Mouse (Mus musculus) spleen, adult 2 months (tissue): ENCODE results near the gene Ldb3. TPM values are rescaled to one million over a fixed set of nuclear protein-coding genes. Genes with fewer than 3 reads are reported as not detected.

Source experiments
- DNase-seq, 2 experiments: peaks; one replicate each; pipeline versions ENCODE4 v3.0.0 to v3.0.0-alpha.2; 2012 to 2021; ENCODE audit warnings: low spot score in 2 of 2, low read depth in 1 of 2
- H3K27ac ChIP-seq: fragments of 200-500 bp; 2 replicates; pipeline ENCODE4 v1.5.1; 2012; ENCODE audit warnings: low read length, inconsistent platforms; ENCODE audit not compliant: insufficient read depth
- H3K27me3 ChIP-seq: fragments of 200-500 bp; 2 replicates; pipeline ENCODE4 v1.6.1; 2012; ENCODE audit warnings: mild to moderate bottlenecking, moderate library complexity, low read length, inconsistent platforms; ENCODE audit not compliant: control insufficient read depth, insufficient read depth
- H3K36me3 ChIP-seq: fragments of 200-500 bp; 2 replicates; pipeline ENCODE4 v1.6.1; 2012; ENCODE audit warnings: mild to moderate bottlenecking, low read length, inconsistent platforms; ENCODE audit not compliant: control insufficient read depth, insufficient read depth
- H3K4me1 ChIP-seq: fragments of 200-500 bp; 2 replicates; pipeline ENCODE4 v1.6.1; 2011; ENCODE audit warnings: inconsistent platforms; ENCODE audit not compliant: control insufficient read depth, insufficient read depth, insufficient read length
- H3K4me3 ChIP-seq: fragments of 200-500 bp; 2 replicates; pipeline ENCODE4 v1.5.1; 2011; ENCODE audit warnings: mild to moderate bottlenecking, inconsistent platforms; ENCODE audit not compliant: insufficient read depth, insufficient read length; ENCODE audit errors: extremely low read depth
- CTCF ChIP-seq: fragments of 200-500 bp; IDR thresholded peaks from 2 replicates; pipeline ENCODE4 v1.5.1; 2011; ENCODE audit warnings: mild to moderate bottlenecking, inconsistent platforms; ENCODE audit not compliant: insufficient read depth, insufficient read length, insufficient replicate concordance; ENCODE audit errors: extremely low read depth
- POLR2A ChIP-seq: fragments of 200-500 bp; IDR thresholded peaks from 2 replicates; pipeline ENCODE4 v1.6.1; 2011; ENCODE audit warnings: low read depth, low read length, inconsistent platforms
- WGBS: fragments of 180-500 bp; shearing (Covaris S2); methylation state at CpG from one replicate; pipeline ENCODE4 v1.1.7; 2018; 5-methylcytosine and 5-hydroxymethylcytosine counted together
- polyA plus RNA-seq: library from polyadenylated mRNA; depleted of rRNA; stranded (reverse); fragments of >200 nt; gene quantifications from 2 replicates; pipeline ENCODE4 v1.2.3, GENCODE M21; 2012; rRNA removed

Ldb3 gene
- polyA plus RNA-seq, 1 experiment, result 0.74 TPM

DNA sequence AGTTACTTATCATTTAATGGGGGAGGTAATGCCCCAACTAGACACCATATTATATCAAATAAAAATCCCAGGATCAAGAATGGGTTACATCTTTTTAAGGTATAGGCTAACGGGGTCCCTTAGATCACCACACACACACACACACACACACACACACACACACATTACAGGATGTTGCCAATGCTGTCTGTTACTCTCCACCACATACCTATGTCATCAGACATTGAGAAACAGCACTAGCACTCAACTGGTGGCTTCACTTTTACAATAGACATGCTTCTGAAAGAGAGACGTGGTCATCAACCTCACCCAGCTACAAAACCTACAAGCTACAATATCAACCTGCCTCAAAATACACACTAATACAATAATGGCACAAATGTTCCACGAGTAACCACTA, 94.8 kb downstream of the Ldb3 start:
- no peak for TF ChIP-seq CTCF
- TF ChIP-seq POLR2A, result no peak
- Histone ChIP-seq H3K27ac (no peak overlapping the region), H3K4me3 (no peak overlapping the region), H3K27me3 (no peaks in the 10 kb centered on the region; the same call in 1 of the 2 replicates), H3K4me1 (no peaks in the 10 kb centered on the region), H3K36me3 (no peaks in the 10 kb centered on the region)
- no peak for DNase-seq
- 74% methylated on average over 3 of the region's 3 CpGs for WGBS

DNA sequence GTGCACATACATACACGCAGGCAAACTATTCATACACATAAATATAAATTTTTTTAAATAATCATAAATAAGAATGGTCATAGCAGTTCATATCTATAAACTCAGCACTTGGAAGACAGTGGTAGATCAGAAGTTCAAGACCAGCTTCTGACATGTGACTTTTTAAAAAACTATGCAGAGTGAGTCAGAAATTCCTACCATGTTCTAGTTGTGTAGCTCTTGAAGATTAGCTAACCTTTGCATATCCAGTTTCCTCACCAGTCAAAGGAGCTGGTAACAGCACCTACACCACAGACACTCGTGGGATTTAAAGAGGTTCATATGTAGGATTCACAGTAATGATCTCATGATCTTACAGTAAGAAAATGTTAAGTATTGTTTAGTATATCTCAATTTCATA, 95.8 kb downstream of the Ldb3 start:
- 73% methylated on average over 2 of the region's 2 CpGs for WGBS
- Histone ChIP-seq H3K27ac (no peak overlapping the region), H3K36me3 (no peaks in the 10 kb centered on the region), H3K4me3 (no peak overlapping the region), H3K4me1 (no peaks in the 10 kb centered on the region), H3K27me3 (no peaks in the 10 kb centered on the region; the same call in 1 of the 2 replicates)
- TF ChIP-seq POLR2A, result no peak
- TF ChIP-seq CTCF, result no peak
- DNase-seq, result no peak

DNA sequence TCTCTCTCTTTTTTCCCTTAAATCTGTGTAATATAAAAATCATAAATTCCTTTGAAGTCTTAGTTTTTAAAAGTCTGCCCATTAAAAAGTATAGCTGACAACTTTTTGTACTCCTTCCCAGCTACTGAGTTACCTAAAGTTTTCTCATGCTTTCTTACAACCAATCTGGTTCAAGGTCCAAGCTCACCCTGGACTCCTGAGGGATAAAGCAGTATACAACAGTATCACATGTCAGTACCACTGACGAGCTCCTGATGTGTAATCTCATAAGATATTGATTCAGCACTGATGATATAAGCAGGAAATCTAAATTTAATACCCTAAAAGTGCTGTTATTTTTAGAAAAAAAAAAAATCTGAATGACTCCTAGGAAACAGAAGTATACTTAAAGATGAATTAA, 97.5 kb downstream of the Ldb3 start:
- H3K27me3 ChIP-seq, result no peaks in the 10 kb centered on the region; the same call in 1 of the 2 replicates
- H3K4me3 ChIP-seq, result no peak overlapping the region
- TF ChIP-seq POLR2A (no peak), CTCF (no peak)
- H3K27ac ChIP-seq, result no peak overlapping the region
- WGBS, result 75% methylated on average over 1 of the region's 1 CpGs
- no peaks in the 10 kb centered on the region for H3K36me3 ChIP-seq
- no peaks in the 10 kb centered on the region for H3K4me1 ChIP-seq
- DNase-seq, result no peak

DNA sequence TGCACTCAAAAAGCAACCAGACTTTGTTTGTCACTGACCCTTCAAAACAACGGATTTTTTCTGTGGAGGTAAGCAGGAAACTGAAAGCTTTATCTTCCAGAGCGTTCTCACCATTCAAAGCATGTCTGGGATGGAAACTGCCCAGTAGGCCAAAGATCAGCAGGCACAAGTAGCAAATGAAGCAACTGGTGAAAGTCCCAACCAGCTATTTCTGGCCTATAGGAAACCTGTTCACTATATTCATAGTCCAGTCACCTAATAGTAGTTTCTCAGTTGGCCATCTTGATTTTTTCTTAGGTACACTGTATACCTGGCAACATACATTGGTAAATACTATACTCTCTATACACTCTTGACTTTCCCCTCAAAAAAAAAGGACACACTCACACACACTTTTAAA, 98.6 kb downstream of the Ldb3 start:
- 75% methylated on average over 2 of the region's 2 CpGs for WGBS
- Histone ChIP-seq H3K36me3 (no peaks in the 10 kb centered on the region), H3K27me3 (no peaks in the 10 kb centered on the region; the same call in 1 of the 2 replicates), H3K27ac (no peak overlapping the region), H3K4me1 (no peaks in the 10 kb centered on the region), H3K4me3 (no peak overlapping the region)
- TF ChIP-seq CTCF (no peak), POLR2A (no peak)
- DNase-seq, result no peak

- Histone ChIP-seq H3K27ac (no peak overlapping the region), H3K36me3 (no peaks in the 10 kb centered on the region), H3K27me3 (no peaks in the 10 kb centered on the region), H3K4me1 (no peaks in the 10 kb centered on the region), H3K4me3 (no peak overlapping the region)
- no peak for DNase-seq
- WGBS, result 81% methylated on average over 8 of the region's 8 CpGs
- TF ChIP-seq POLR2A, result no peak
- TF ChIP-seq CTCF, result no peak
Measured at GRCm38 (mm10) chr14:34486169-34486568, 102.3 kb downstream of the Ldb3 start.

DNA sequence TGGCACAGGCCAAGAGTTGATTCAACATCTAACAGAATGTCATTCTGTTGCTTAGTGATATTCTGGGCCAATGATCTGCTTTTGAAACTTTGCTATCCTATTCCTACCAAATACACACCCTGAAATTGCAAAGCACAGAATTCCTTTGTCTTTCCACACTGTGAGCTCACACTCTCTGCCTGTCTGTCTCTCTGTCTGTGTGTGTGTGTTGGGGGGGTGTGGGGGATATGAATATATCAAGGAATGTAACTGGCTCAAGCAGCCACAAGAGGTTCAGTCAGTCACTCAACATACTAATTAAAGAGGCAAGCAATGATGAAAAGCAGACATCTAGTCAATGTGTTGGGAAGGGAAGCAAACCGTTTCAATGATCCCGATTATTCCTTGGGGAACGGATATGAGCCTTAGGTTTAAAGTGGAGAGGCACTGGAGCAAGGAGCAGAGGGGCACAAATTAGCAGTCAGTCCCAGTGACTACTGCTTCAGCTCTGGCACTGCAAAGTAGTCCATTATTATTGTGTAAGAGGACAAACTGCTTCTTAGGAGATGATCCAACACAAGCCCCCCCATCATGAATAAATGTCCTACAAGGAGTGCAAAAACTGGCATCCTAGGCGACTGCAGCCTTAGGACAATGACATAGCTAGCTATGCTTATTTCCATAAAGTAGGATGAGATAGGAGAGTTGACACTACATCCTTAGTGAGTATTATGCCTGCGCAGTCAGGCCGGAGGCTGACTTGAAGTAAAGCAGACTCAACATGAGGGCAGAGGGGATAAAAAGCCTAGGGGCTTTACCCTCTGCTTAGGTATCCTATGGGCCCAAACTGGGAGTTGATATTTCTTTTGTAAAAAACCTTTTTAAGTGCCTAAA, 104.8 kb downstream of the Ldb3 start:
- Histone ChIP-seq H3K27me3 (no peaks in the 10 kb centered on the region), H3K36me3 (no peaks in the 10 kb centered on the region), H3K4me3 (no peak overlapping the region), H3K4me1 (no peaks in the 10 kb centered on the region), H3K27ac (no peak overlapping the region)
- TF ChIP-seq POLR2A, result no peak
- TF ChIP-seq CTCF, result no peak
- no peak for DNase-seq
- WGBS, result 91% methylated on average over 6 of the region's 6 CpGs

Other genes starting within 250 kb of the Ldb3 start
- not detected in 2 replicates for gene Fam25c, start 233.2 kb downstream of the Ldb3 start, polyA plus RNA-seq
- 1.6 and 2.1 TPM in 2 replicates for gene Sncg, start 213.9 kb downstream of the Ldb3 start, polyA plus RNA-seq
- gene Mmrn2, start 213.2 kb downstream of the Ldb3 start, polyA plus RNA-seq, result 8.4 and 8.9 TPM in 2 replicates
- 0.89 and 1.0 TPM in 2 replicates for gene Bmpr1a, start 85.3 kb downstream of the Ldb3 start, polyA plus RNA-seq
- gene 9230112D13Rik, start 65.9 kb downstream of the Ldb3 start, polyA plus RNA-seq, result not detected in 2 replicates
- not detected in 2 replicates for gene Opn4, start 11.5 kb upstream of the Ldb3 start, polyA plus RNA-seq
- gene Wapl, start 85.2 kb upstream of the Ldb3 start, polyA plus RNA-seq, result 4.5 and 7.1 TPM in 2 replicates
- 0.02 TPM in 1 of 2 replicates, not detected in the other for gene Grid1, start 231.4 kb upstream of the Ldb3 start, polyA plus RNA-seq